Mouse (Mus musculus): ENCODE data around the gene Tox3. TPM values are rescaled to one million over a fixed set of nuclear protein-coding genes. Genes with fewer than 3 reads are reported as not detected.

The Tox3 gene
- polyA plus RNA-seq, 1 experiment = not detected

- Histone ChIP-seq H3K4me3 (no peak overlapping the region), H3ac (ENCODE audit: control insufficient read depth, insufficient read length) (no peak overlapping the region), H3K4me2 (ENCODE audit: low read depth) (no peak overlapping the region), H3K27me3 (ENCODE audit: control insufficient read depth, insufficient read depth, insufficient read length) (no peaks in the 10 kb centered on the region), H3K79me2 (ENCODE audit: control insufficient read depth, insufficient read depth) (no peaks in the 10 kb centered on the region), H3K36me3 (ENCODE audit: control insufficient read depth, insufficient read depth) (no peaks in the 10 kb centered on the region)
- TF ChIP-seq SRF (IDR thresholded peaks at IDR 0.05; ENCODE audit: control insufficient read depth, insufficient read length, low read depth) = no peak
- no peak for TF ChIP-seq MYOD1 (IDR thresholded peaks at IDR 0.05; ENCODE audit: control insufficient read depth in 1 of 3, insufficient read length in 2 of 3, low read depth in 2 of 3)
- TF ChIP-seq E2F4 (IDR thresholded peaks at IDR 0.05; ENCODE audit: insufficient read depth) = no peak
These were observed 30.9 kb upstream of the Tox3 start for GRCm38 (mm10) chr8:90379064-90379463.

GRCm38 (mm10) chr8:90378036-90378435 lies 29.9 kb upstream of the Tox3 start:
- no peaks in the 10 kb centered on the region for H3K27me3 ChIP-seq (ENCODE audit: control insufficient read depth, insufficient read depth, insufficient read length)
- H3K4me3 ChIP-seq = no peak overlapping the region
- no peaks in the 10 kb centered on the region for H3K36me3 ChIP-seq (ENCODE audit: control insufficient read depth, insufficient read depth)
- no peak overlapping the region for H3ac ChIP-seq (ENCODE audit: control insufficient read depth, insufficient read length)
- TF ChIP-seq SRF (IDR thresholded peaks at IDR 0.05; ENCODE audit: control insufficient read depth, insufficient read length, low read depth) (no peak), E2F4 (IDR thresholded peaks at IDR 0.05; ENCODE audit: insufficient read depth) (no peak), TCF3 (IDR thresholded peaks at IDR 0.05; ENCODE audit: insufficient read length, low read depth) (no peak), MYOG (IDR thresholded peaks at IDR 0.05; ENCODE audit: control insufficient read depth in 1 of 3, insufficient read depth in 1 of 3, insufficient read length in 2 of 3, low read depth in 2 of 3) (no peak), REST (IDR thresholded peaks at IDR 0.05; ENCODE audit: insufficient read depth, insufficient read length) (no peak), CEBPB (IDR thresholded peaks at IDR 0.05; ENCODE audit: insufficient read depth, poor library complexity, severe bottlenecking) (no peak), MYOD1 (IDR thresholded peaks at IDR 0.05; ENCODE audit: control insufficient read depth in 1 of 3, insufficient read length in 2 of 3, low read depth in 2 of 3) (no peak), MAX (IDR thresholded peaks at IDR 0.05; ENCODE audit: low read depth) (no peak), USF1 (IDR thresholded peaks at IDR 0.05; ENCODE audit: low read depth) (no peak), POLR2A (IDR thresholded peaks at IDR 0.05; ENCODE audit: insufficient read length, low read depth) (no peak), TCF12 (IDR thresholded peaks at IDR 0.05; ENCODE audit: insufficient read depth, poor library complexity, severe bottlenecking) (no peak), POLR2AphosphoS2 (IDR thresholded peaks at IDR 0.05; ENCODE audit: insufficient read length, low read depth) (no peak)
- H3K4me2 ChIP-seq (ENCODE audit: low read depth) = no peak overlapping the region
- H3K79me2 ChIP-seq (ENCODE audit: control insufficient read depth, insufficient read depth) = no peaks in the 10 kb centered on the region

- H3K27me3 ChIP-seq (ENCODE audit: control insufficient read depth, insufficient read depth, insufficient read length) = no peaks in the 10 kb centered on the region
- no peak overlapping the region for H3K4me2 ChIP-seq (ENCODE audit: low read depth)
- TF ChIP-seq CEBPB (IDR thresholded peaks at IDR 0.05; ENCODE audit: insufficient read depth, poor library complexity, severe bottlenecking) (no peak), MYOG (IDR thresholded peaks at IDR 0.05; ENCODE audit: control insufficient read depth in 1 of 3, insufficient read depth in 1 of 3, insufficient read length in 2 of 3, low read depth in 2 of 3) (no peak), E2F4 (IDR thresholded peaks at IDR 0.05; ENCODE audit: insufficient read depth) (no peak), POLR2AphosphoS2 (IDR thresholded peaks at IDR 0.05; ENCODE audit: insufficient read length, low read depth) (no peak), MYOD1 (IDR thresholded peaks at IDR 0.05; ENCODE audit: control insufficient read depth in 1 of 3, insufficient read length in 2 of 3, low read depth in 2 of 3) (no peak), SRF (IDR thresholded peaks at IDR 0.05; ENCODE audit: control insufficient read depth, insufficient read length, low read depth) (no peak), POLR2A (IDR thresholded peaks at IDR 0.05; ENCODE audit: insufficient read length, low read depth) (no peak), REST (IDR thresholded peaks at IDR 0.05; ENCODE audit: insufficient read depth, insufficient read length) (no peak), TCF12 (IDR thresholded peaks at IDR 0.05; ENCODE audit: insufficient read depth, poor library complexity, severe bottlenecking) (no peak), USF1 (IDR thresholded peaks at IDR 0.05; ENCODE audit: low read depth) (no peak), MAX (IDR thresholded peaks at IDR 0.05; ENCODE audit: low read depth) (no peak), TCF3 (IDR thresholded peaks at IDR 0.05; ENCODE audit: insufficient read length, low read depth) (no peak)
- H3K4me3 ChIP-seq = no peak overlapping the region
- no peak overlapping the region for H3ac ChIP-seq (ENCODE audit: control insufficient read depth, insufficient read length)
- no peaks in the 10 kb centered on the region for H3K36me3 ChIP-seq (ENCODE audit: control insufficient read depth, insufficient read depth)
- H3K79me2 ChIP-seq (ENCODE audit: control insufficient read depth, insufficient read depth) = no peaks in the 10 kb centered on the region
These were observed 23.6 kb upstream of the Tox3 start for GRCm38 (mm10) chr8:90371611-90372222.

- no peaks in the 10 kb centered on the region for H3K79me2 ChIP-seq (ENCODE audit: control insufficient read depth, insufficient read depth)
- TF ChIP-seq POLR2A (IDR thresholded peaks at IDR 0.05; ENCODE audit: insufficient read length, low read depth) (no peak), MYOG (IDR thresholded peaks at IDR 0.05; ENCODE audit: control insufficient read depth in 1 of 3, insufficient read depth in 1 of 3, insufficient read length in 2 of 3, low read depth in 2 of 3) (no peak), E2F4 (IDR thresholded peaks at IDR 0.05; ENCODE audit: insufficient read depth) (no peak), CEBPB (IDR thresholded peaks at IDR 0.05; ENCODE audit: insufficient read depth, poor library complexity, severe bottlenecking) (no peak), POLR2AphosphoS2 (IDR thresholded peaks at IDR 0.05; ENCODE audit: insufficient read length, low read depth) (no peak), TCF3 (IDR thresholded peaks at IDR 0.05; ENCODE audit: insufficient read length, low read depth) (no peak), REST (IDR thresholded peaks at IDR 0.05; ENCODE audit: insufficient read depth, insufficient read length) (no peak), MYOD1 (IDR thresholded peaks at IDR 0.05; ENCODE audit: control insufficient read depth in 1 of 3, insufficient read length in 2 of 3, low read depth in 2 of 3) (no peak), USF1 (IDR thresholded peaks at IDR 0.05; ENCODE audit: low read depth) (no peak), MAX (IDR thresholded peaks at IDR 0.05; ENCODE audit: low read depth) (no peak), SRF (IDR thresholded peaks at IDR 0.05; ENCODE audit: control insufficient read depth, insufficient read length, low read depth) (no peak), TCF12 (IDR thresholded peaks at IDR 0.05; ENCODE audit: insufficient read depth, poor library complexity, severe bottlenecking) (no peak)
- no peaks in the 10 kb centered on the region for H3K27me3 ChIP-seq (ENCODE audit: control insufficient read depth, insufficient read depth, insufficient read length)
- no peak overlapping the region for H3K4me2 ChIP-seq (ENCODE audit: low read depth)
- no peak overlapping the region for H3K4me3 ChIP-seq
- no peaks in the 10 kb centered on the region for H3K36me3 ChIP-seq (ENCODE audit: control insufficient read depth, insufficient read depth)
- H3ac ChIP-seq (ENCODE audit: control insufficient read depth, insufficient read length) = no peak overlapping the region
These were observed 21.7 kb upstream of the Tox3 start for GRCm38 (mm10) chr8:90369876-90370275.
